Mouse (Mus musculus) cerebellum, adult 2 months (tissue): ENCODE measurements around the gene Perp. TPM values are rescaled to one million over a fixed set of nuclear protein-coding genes. Genes with fewer than 3 reads are reported as not detected.

Experiments
- DNase-seq, 2 experiments: peaks; one replicate each; pipeline ENCODE4 v3.0.0; 2021
- H3K27ac ChIP-seq: fragments of 200-500 bp; 2 replicates; pipeline ENCODE4 v1.5.1; 2012; ENCODE audit warnings: low read length, control low read depth, inconsistent platforms; ENCODE audit not compliant: insufficient read depth
- H3K27me3 ChIP-seq: fragments of 200-500 bp; 2 replicates; pipeline ENCODE4 v1.6.1; 2012; ENCODE audit warnings: inconsistent platforms, mild to moderate bottlenecking, low read length, moderate library complexity; ENCODE audit not compliant: control insufficient read depth, insufficient read depth
- H3K4me1 ChIP-seq: fragments of 200-500 bp; 2 replicates; pipeline ENCODE4 v1.6.1; 2011; ENCODE audit warnings: low read length; ENCODE audit not compliant: control insufficient read depth, insufficient read depth
- H3K4me3 ChIP-seq: fragments of 200-500 bp; replicated peaks from 2 replicates; pipeline ENCODE3; 2011; ENCODE audit warnings: mild to moderate bottlenecking, low read depth, low read length, control low read depth; ENCODE audit not compliant: insufficient read depth
- CTCF ChIP-seq: fragments of 200-500 bp; IDR thresholded peaks from 2 replicates; pipeline ENCODE4 v1.5.1; 2011; ENCODE audit warnings: low read depth, mild to moderate bottlenecking, control low read depth, low read length, moderate library complexity, borderline replicate concordance; ENCODE audit not compliant: insufficient read depth
- POLR2A ChIP-seq: fragments of 200-500 bp; IDR thresholded peaks from 2 replicates; pipeline ENCODE4 v1.6.1; 2011; ENCODE audit warnings: low read length, control low read depth, borderline replicate concordance; ENCODE audit not compliant: insufficient read depth
- WGBS: fragments of 180-500 bp; shearing (Covaris S2); methylation state at CpG from one replicate; pipeline ENCODE4 v1.1.7; 2018; 5-methylcytosine and 5-hydroxymethylcytosine counted together
- polyA plus RNA-seq: library from polyadenylated mRNA; depleted of rRNA; stranded (reverse); fragments of >200 nt; gene quantifications from 2 replicates; pipeline ENCODE4 v1.2.3, GENCODE M21; 2012; rRNA removed

Gene Perp
- 5.1 and 7.9 TPM in 2 replicates for polyA plus RNA-seq

GRCm38 (mm10) chr10:18844441-18845286 lies at the start of gene Perp:
Gene Perp (plus strand): TSS chr10:18845020.
- TF ChIP-seq POLR2A (no peak), CTCF (peak; percentile 15; the same call in 1 of the 2 replicates)
- peak within 1 kb of the TSS; percentile 74 for H3K4me3 ChIP-seq
- whole genome bisulfite sequencing = 4% methylated on average over 54 of the region's 54 CpGs
- peak; percentile 60 to 71 for DNase-seq
- H3K27ac ChIP-seq = no peak within 1 kb of the TSS
- 0 out of 2 replicates have a peak, but pooled peaks cover 5% of the 10 kb centered on the region for H3K4me1 ChIP-seq
- H3K27me3 ChIP-seq = no peaks in the 10 kb centered on the region; the same call in 1 of the 2 replicates

- TF ChIP-seq POLR2A = no peak
- TF ChIP-seq CTCF = no peak
- no peak overlapping the region for H3K27ac ChIP-seq
- DNase-seq = no peak
- H3K4me1 ChIP-seq = no peaks in the 10 kb centered on the region
- H3K4me3 ChIP-seq = no peak overlapping the region
- no peaks in the 10 kb centered on the region for H3K27me3 ChIP-seq
- WGBS = 90% methylated on average over 2 of the region's 2 CpGs
Measured at GRCm38 (mm10) chr10:18811751-18812150, 33.1 kb upstream of the Perp start.

GRCm38 (mm10) chr10:18816560-18816959 lies 28.3 kb upstream of the Perp start:
- Histone ChIP-seq H3K27ac (no peak overlapping the region), H3K4me3 (no peak overlapping the region), H3K27me3 (no peaks in the 10 kb centered on the region), H3K4me1 (no peaks in the 10 kb centered on the region)
- peak in 1 of 2 experiments; percentile 58 for DNase-seq
- 31% methylated on average over 5 of the region's 5 CpGs for WGBS
- no peak for TF ChIP-seq POLR2A
- TF ChIP-seq CTCF = no peak

- Histone ChIP-seq H3K4me3 (no peak overlapping the region), H3K4me1 (no peaks in the 10 kb centered on the region; the same call in 1 of the 2 replicates), H3K27ac (no peak overlapping the region), H3K27me3 (no peaks in the 10 kb centered on the region)
- no peak for DNase-seq
- TF ChIP-seq CTCF (no peak), POLR2A (no peak)
Measured at GRCm38 (mm10) chr10:18825143-18825542, 19.7 kb upstream of the Perp start.

- no peak for DNase-seq
- Histone ChIP-seq H3K27ac (no peak overlapping the region), H3K27me3 (no peaks in the 10 kb centered on the region), H3K4me1 (no peaks in the 10 kb centered on the region; the same call in 1 of the 2 replicates), H3K4me3 (no peak overlapping the region)
- 85% methylated on average over 2 of the region's 2 CpGs for WGBS
- no peak for TF ChIP-seq CTCF
Measured at GRCm38 (mm10) chr10:18826107-18826506, 18.7 kb upstream of the Perp start.

- TF ChIP-seq POLR2A (no peak), CTCF (no peak)
- 17% methylated on average over 2 of the region's 2 CpGs for WGBS
Measured at GRCm38 (mm10) chr10:18827936-18828335, 16.9 kb upstream of the Perp start.

GRCm38 (mm10) chr10:18830359-18830758 lies 14.5 kb upstream of the Perp start:
- 87% methylated on average over 4 of the region's 4 CpGs for WGBS
- DNase-seq = no peak
- TF ChIP-seq CTCF (no peak), POLR2A (no peak)
- Histone ChIP-seq H3K4me3 (no peak overlapping the region), H3K27ac (no peak overlapping the region), H3K4me1 (no peaks in the 10 kb centered on the region; the same call in 1 of the 2 replicates), H3K27me3 (no peaks in the 10 kb centered on the region)

More at GRCm38 (mm10) chr10:18827936-18828335, 16.9 kb upstream of the Perp start:
- DNase-seq = peak in 1 of 2 experiments; percentile 21
- H3K4me3 ChIP-seq = no peak overlapping the region
- H3K27ac ChIP-seq = no peak overlapping the region
- H3K4me1 ChIP-seq = no peaks in the 10 kb centered on the region; the same call in 1 of the 2 replicates
- no peaks in the 10 kb centered on the region for H3K27me3 ChIP-seq

GRCm38 (mm10) chr10:18831823-18832222 lies 13.0 kb upstream of the Perp start:
- no peak for TF ChIP-seq CTCF
- no peak for TF ChIP-seq POLR2A
- Histone ChIP-seq H3K27me3 (no peaks in the 10 kb centered on the region), H3K4me3 (no peak overlapping the region), H3K4me1 (no peaks in the 10 kb centered on the region; the same call in 1 of the 2 replicates), H3K27ac (no peak overlapping the region)
- no peak for DNase-seq
- WGBS = 65% methylated on average over 7 of the region's 7 CpGs
